Mouse (Mus musculus) activated CD4-positive, CD25-positive, alpha-beta regulatory T cell, adult 4 months (primary cell): ENCODE measurements around the gene Hist1h4h. TPM values are rescaled to one million over a fixed set of nuclear protein-coding genes. Genes with fewer than 3 reads are reported as not detected.
A peak's percentile ranks its signal among the peaks of the same experiment; 100 is the strongest.
"Not testable (repeated sequence)": the region's sequence is repeated elsewhere in the genome, so short reads cannot be mapped to it uniquely, and the experiment has no call there.

ENCODE experiments used
- ATAC-seq: one replicate; pipeline ENCODE4 v1.8.0; 2017
- polyA plus RNA-seq, 2 experiments: library from polyadenylated mRNA; unstranded; fragments of 100-300 nt; shearing (Covaris generic); gene quantifications; one replicate each; pipeline ENCODE4 v1.2.1; 2017

Hist1h4h gene
- polyA plus RNA-seq, 2 experiments from 2014 or later, result 2.7 to 3.2 TPM

GRCm38 (mm10) chr13:23535137-23536075 lies 4.6 kb downstream of the Hist1h4h start, which contains the start of gene Hist1h3g:
Gene Hist1h3g (plus strand): TSS chr13:23535422.
- peak; percentile 65 for ATAC-seq

- no peak for ATAC-seq
Measured at GRCm38 (mm10) chr13:23536076-23536822, 5.4 kb downstream of the Hist1h4h start.

- no peak for ATAC-seq
Measured at GRCm38 (mm10) chr13:23537006-23537710, 6.3 kb downstream of the Hist1h4h start.

- no peak for ATAC-seq
Measured at GRCm38 (mm10) chr13:23538249-23538648, 7.4 kb downstream of the Hist1h4h start.

GRCm38 (mm10) chr13:23539821-23540220 lies 9.0 kb downstream of the Hist1h4h start:
- not testable (repeated sequence) for ATAC-seq

- ATAC-seq, result no peak
Measured at GRCm38 (mm10) chr13:23541497-23541896, 10.6 kb downstream of the Hist1h4h start.

- not testable (repeated sequence) for ATAC-seq
Measured at GRCm38 (mm10) chr13:23542225-23542980, 11.6 kb downstream of the Hist1h4h start.

- ATAC-seq, result peak; percentile 91
Measured at GRCm38 (mm10) chr13:23542999-23543607, 12.3 kb downstream of the Hist1h4h start, which contains the start of gene Hist1h2bh. Gene Hist1h2bh (minus strand): TSS chr13:23543392.

GRCm38 (mm10) chr13:23543965-23544786 lies 13.3 kb downstream of the Hist1h4h start, which contains the start of gene Hist1h3f:
Gene Hist1h3f (plus strand): TSS chr13:23544052.
- peak; percentile 79 for ATAC-seq

- peak; percentile 4 for ATAC-seq
Measured at GRCm38 (mm10) chr13:23544787-23545120, 13.9 kb downstream of the Hist1h4h start.

GRCm38 (mm10) chr13:23546694-23547093 lies 15.8 kb downstream of the Hist1h4h start:
- ATAC-seq, result no peak

- no peak for ATAC-seq
Measured at GRCm38 (mm10) chr13:23550761-23551145, 19.9 kb downstream of the Hist1h4h start.

GRCm38 (mm10) chr13:23551146-23551834 lies 20.4 kb downstream of the Hist1h4h start, which contains the start of gene Hist1h4f:
Gene Hist1h4f (minus strand): TSS chr13:23551648.
- peak; percentile 66 for ATAC-seq

GRCm38 (mm10) chr13:23551931-23552914 lies 21.4 kb downstream of the Hist1h4h start:
- no peak for ATAC-seq

- ATAC-seq, result no peak
Measured at GRCm38 (mm10) chr13:23552962-23553361, 22.1 kb downstream of the Hist1h4h start, which contains the start of gene Hist1h1d. Gene Hist1h1d (plus strand): TSS chr13:23553262.

- no peak for ATAC-seq
Measured at GRCm38 (mm10) chr13:23554393-23554792, 23.5 kb downstream of the Hist1h4h start.

GRCm38 (mm10) chr13:23554925-23555838 lies 24.3 kb downstream of the Hist1h4h start:
- peak; percentile 62 for ATAC-seq
